Mouse (Mus musculus): ENCODE measurements at regions not wholly inside any gene's neighbourhood (a gene's known extent, or its start where the extent isn't known, plus 50 kb on each side); places are given as distances from the start of the nearest gene placed in this dataset.

DNA sequence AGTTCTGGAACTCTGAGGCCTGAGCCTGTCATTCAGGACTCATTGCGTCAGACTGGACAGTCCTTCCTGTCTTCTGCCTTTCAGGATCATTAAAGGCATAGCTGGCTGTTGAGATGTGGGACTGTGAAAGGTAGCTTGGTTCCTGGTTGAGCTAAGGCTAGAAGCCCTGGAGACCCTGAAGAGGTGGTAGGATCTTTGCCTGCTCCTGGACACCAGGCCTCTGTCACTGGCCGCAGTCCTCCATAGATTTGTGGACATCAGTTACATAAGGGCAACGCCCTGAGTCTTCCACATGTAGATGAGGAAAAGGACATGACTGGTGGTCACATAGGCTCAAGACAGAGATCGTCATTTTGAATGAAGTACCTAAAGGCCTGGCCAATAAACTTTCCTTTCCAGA lies 127.9 kb downstream of the Opa1 start:
- DNase-seq (ENCODE audit: low spot score): no peak
- 89% methylated on average over 4 of the region's 4 CpGs for WGBS
- H3K36me3 ChIP-seq (ENCODE audit: control insufficient read depth, insufficient read depth, low read length): no peaks in the 10 kb centered on the region
- H3K27me3 ChIP-seq (ENCODE audit: control insufficient read depth, insufficient read depth, low read length): no peaks in the 10 kb centered on the region
- H3K4me1 ChIP-seq (ENCODE audit: control insufficient read depth, insufficient read depth, low read length): no peaks in the 10 kb centered on the region
- H3K4me2 ChIP-seq (replicated peaks; ENCODE audit: low read depth, low read length, severe bottlenecking): no peak overlapping the region
- H3K4me3 ChIP-seq (replicated peaks; ENCODE audit: low read length): no peak overlapping the region
- TF ChIP-seq POLR2A (IDR thresholded peaks at IDR 0.05; ENCODE audit: borderline replicate concordance, extremely low read depth, insufficient read depth, insufficient read length): no peak
- H3K9me3 ChIP-seq (ENCODE audit: control insufficient read depth, low read length): no peaks in the 10 kb centered on the region
- ATAC-seq (ENCODE audit: low FRiP score, low read depth): no peak
- no peak overlapping the region for H3K9ac ChIP-seq (ENCODE audit: low read depth, low read length, severe bottlenecking)
- H3K27ac ChIP-seq (replicated peaks; ENCODE audit: low read depth, low read length): no peak overlapping the region

GRCm38 (mm10) chr16:29707656-29708055 lies 128.5 kb downstream of the Opa1 start:
- H3K9me3 ChIP-seq (ENCODE audit: control insufficient read depth, low read length): no peaks in the 10 kb centered on the region
- H3K36me3 ChIP-seq (ENCODE audit: control insufficient read depth, insufficient read depth, low read length): no peaks in the 10 kb centered on the region
- WGBS: 92% methylated on average over 11 of the region's 11 CpGs
- DNase-seq (ENCODE audit: low spot score): no peak
- no peak for TF ChIP-seq POLR2A (IDR thresholded peaks at IDR 0.05; ENCODE audit: borderline replicate concordance, extremely low read depth, insufficient read depth, insufficient read length)
- H3K4me2 ChIP-seq (replicated peaks; ENCODE audit: low read depth, low read length, severe bottlenecking): no peak overlapping the region
- 0 out of 2 replicates have a peak, but pooled peaks cover 5% of the 10 kb centered on the region for H3K4me1 ChIP-seq (ENCODE audit: control insufficient read depth, insufficient read depth, low read length)
- no peak overlapping the region for H3K4me3 ChIP-seq (replicated peaks; ENCODE audit: low read length)
- no peak overlapping the region for H3K9ac ChIP-seq (ENCODE audit: low read depth, low read length, severe bottlenecking)
- no peak overlapping the region for H3K27ac ChIP-seq (replicated peaks; ENCODE audit: low read depth, low read length)
- H3K27me3 ChIP-seq (ENCODE audit: control insufficient read depth, insufficient read depth, low read length): no peaks in the 10 kb centered on the region
- ATAC-seq (ENCODE audit: low FRiP score, low read depth): no peak

GRCm38 (mm10) chr16:29709072-29709471 lies 129.9 kb downstream of the Opa1 start:
- H3K9me3 ChIP-seq (ENCODE audit: control insufficient read depth, low read length): no peaks in the 10 kb centered on the region
- no peak for TF ChIP-seq POLR2A (IDR thresholded peaks at IDR 0.05; ENCODE audit: borderline replicate concordance, extremely low read depth, insufficient read depth, insufficient read length)
- H3K27me3 ChIP-seq (ENCODE audit: control insufficient read depth, insufficient read depth, low read length): no peaks in the 10 kb centered on the region
- 85% methylated on average over 4 of the region's 4 CpGs for WGBS
- H3K9ac ChIP-seq (ENCODE audit: low read depth, low read length, severe bottlenecking): no peak overlapping the region
- DNase-seq (ENCODE audit: low spot score) (no peak), ATAC-seq (ENCODE audit: low FRiP score, low read depth) (no peak)
- H3K27ac ChIP-seq (replicated peaks; ENCODE audit: low read depth, low read length): no peak overlapping the region
- H3K4me1 ChIP-seq (ENCODE audit: control insufficient read depth, insufficient read depth, low read length): 0 out of 2 replicates have a peak, but pooled peaks cover 5% of the 10 kb centered on the region
- no peak overlapping the region for H3K4me2 ChIP-seq (replicated peaks; ENCODE audit: low read depth, low read length, severe bottlenecking)
- H3K36me3 ChIP-seq (ENCODE audit: control insufficient read depth, insufficient read depth, low read length): no peaks in the 10 kb centered on the region
- no peak overlapping the region for H3K4me3 ChIP-seq (replicated peaks; ENCODE audit: low read length)

- Histone ChIP-seq H3K27ac (replicated peaks; ENCODE audit: low read depth, low read length) (no peak overlapping the region), H3K27me3 (ENCODE audit: control insufficient read depth, insufficient read depth, low read length) (no peaks in the 10 kb centered on the region), H3K4me1 (ENCODE audit: control insufficient read depth, insufficient read depth, low read length) (peaks cover 10% of the 10 kb centered on the region; the same call in 1 of the 2 replicates), H3K4me3 (replicated peaks; ENCODE audit: low read length) (no peak overlapping the region), H3K9me3 (ENCODE audit: control insufficient read depth, low read length) (no peaks in the 10 kb centered on the region), H3K4me2 (replicated peaks; ENCODE audit: low read depth, low read length, severe bottlenecking) (no peak overlapping the region), H3K36me3 (ENCODE audit: control insufficient read depth, insufficient read depth, low read length) (no peaks in the 10 kb centered on the region), H3K9ac (ENCODE audit: low read depth, low read length, severe bottlenecking) (no peak overlapping the region)
- no peak for TF ChIP-seq POLR2A (IDR thresholded peaks at IDR 0.05; ENCODE audit: borderline replicate concordance, extremely low read depth, insufficient read depth, insufficient read length)
- ATAC-seq (ENCODE audit: low FRiP score, low read depth) (no peak), DNase-seq (ENCODE audit: low spot score) (no peak)
Observed at GRCm38 (mm10) chr16:29711386-29711785, 132.3 kb downstream of the Opa1 start.

DNA sequence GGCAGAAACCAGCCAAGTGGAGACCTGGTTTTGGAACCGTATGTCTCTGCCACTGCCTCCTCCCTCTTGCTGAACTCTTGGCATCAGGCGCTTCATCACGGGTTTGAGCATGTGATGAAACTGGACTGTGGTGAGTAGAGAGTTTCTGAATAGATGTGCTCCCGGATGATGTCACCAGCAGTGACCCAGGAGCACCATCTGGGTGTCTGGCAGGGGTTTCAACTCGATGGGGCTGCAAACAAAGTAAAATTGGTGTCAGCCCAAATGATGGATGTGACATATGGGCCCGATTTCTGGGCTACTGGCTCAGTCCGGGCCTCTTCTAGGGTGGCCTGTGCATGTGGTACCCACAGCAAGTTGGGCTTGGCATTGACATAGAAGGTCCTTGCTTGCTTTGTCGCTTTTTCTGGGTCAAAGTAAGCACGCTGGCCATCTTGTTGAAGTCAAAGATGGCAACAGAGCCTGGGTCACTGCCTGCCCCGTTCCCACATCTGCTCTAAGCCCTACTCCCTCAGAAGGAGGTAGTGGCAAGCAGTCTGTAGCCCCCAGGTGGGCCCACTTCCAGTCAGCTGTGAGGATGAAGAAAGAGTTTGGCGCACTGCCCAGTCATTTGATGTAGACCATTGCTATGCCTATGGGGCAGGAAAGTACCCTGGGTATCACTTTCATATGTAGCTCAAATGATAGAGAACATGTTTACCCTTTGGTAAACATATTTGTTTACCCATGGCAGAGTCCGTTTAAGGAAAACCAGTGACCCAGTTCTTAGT lies 133.0 kb downstream of the Opa1 start:
- TF ChIP-seq POLR2A (IDR thresholded peaks at IDR 0.05; ENCODE audit: borderline replicate concordance, extremely low read depth, insufficient read depth, insufficient read length): no peak
- H3K36me3 ChIP-seq (ENCODE audit: control insufficient read depth, insufficient read depth, low read length): no peaks in the 10 kb centered on the region
- H3K9ac ChIP-seq (ENCODE audit: low read depth, low read length, severe bottlenecking): no peak overlapping the region
- no peak overlapping the region for H3K4me2 ChIP-seq (replicated peaks; ENCODE audit: low read depth, low read length, severe bottlenecking)
- H3K27me3 ChIP-seq (ENCODE audit: control insufficient read depth, insufficient read depth, low read length): no peaks in the 10 kb centered on the region
- DNase-seq (ENCODE audit: low spot score): peak; percentile 62
- H3K27ac ChIP-seq (replicated peaks; ENCODE audit: low read depth, low read length): no peak overlapping the region
- H3K9me3 ChIP-seq (ENCODE audit: control insufficient read depth, low read length): no peaks in the 10 kb centered on the region
- no peak for ATAC-seq (ENCODE audit: low FRiP score, low read depth)
- no peak overlapping the region for H3K4me3 ChIP-seq (replicated peaks; ENCODE audit: low read length)
- H3K4me1 ChIP-seq (ENCODE audit: control insufficient read depth, insufficient read depth, low read length): peaks cover 10% of the 10 kb centered on the region; the same call in 1 of the 2 replicates
- 72% methylated on average over 12 of the region's 12 CpGs for WGBS
